Mouse (Mus musculus) CH12.LX (cell line): ENCODE results near the gene Ppid.

Source experiments
- CHD1 ChIP-seq: IDR thresholded peaks from 2 replicates; pipeline ENCODE4 v1.6.1; 2012; ENCODE audit warnings: low read depth, low read length, improper control_type of control experiment, inconsistent platforms
- CTCF ChIP-seq, 2 experiments: IDR thresholded peaks in 1 of 2; conservative IDR thresholded peaks in 1 of 2; 2 replicates each; pipeline ENCODE4 v1.5.1; 2011 to 2012; ENCODE audit warnings: low read depth in 2 of 2, low read length in 2 of 2, improper control_type of control experiment in 1 of 2, inconsistent platforms in 1 of 2, mild to moderate bottlenecking in 1 of 2, moderate library complexity in 1 of 2
- ELF1 ChIP-seq: IDR thresholded peaks from 2 replicates; pipeline ENCODE4 v1.6.1; 2014; ENCODE audit warnings: low read depth, mild to moderate bottlenecking, inconsistent platforms, low read length, improper control_type of control experiment
- IRF4 ChIP-seq: IDR thresholded peaks from 2 replicates; pipeline ENCODE4 v1.6.1; 2014; ENCODE audit warnings: low read depth, mild to moderate bottlenecking, inconsistent platforms, low read length, improper control_type of control experiment
- MAX ChIP-seq: IDR thresholded peaks from 2 replicates; pipeline ENCODE4 v1.6.1; 2011; ENCODE audit warnings: low read length, improper control_type of control experiment
- MYC ChIP-seq: IDR thresholded peaks from 2 replicates; pipeline ENCODE4 v1.6.1; 2011; ENCODE audit warnings: low read depth, mild to moderate bottlenecking, improper control_type of control experiment, low read length
- PAX5 ChIP-seq: IDR thresholded peaks from 2 replicates; pipeline ENCODE4 v1.6.1; 2012; ENCODE audit warnings: low read length, inconsistent platforms, mixed read lengths
- POLR2A ChIP-seq: IDR thresholded peaks from 2 replicates; pipeline ENCODE4 v1.6.1; 2011; ENCODE audit warnings: low read depth, mild to moderate bottlenecking, improper control_type of control experiment, low read length
- POLR2AphosphoS2 ChIP-seq: IDR thresholded peaks from 2 replicates; pipeline ENCODE4 v1.6.1; 2011; ENCODE audit warnings: low read depth, low read length, improper control_type of control experiment

DNA sequence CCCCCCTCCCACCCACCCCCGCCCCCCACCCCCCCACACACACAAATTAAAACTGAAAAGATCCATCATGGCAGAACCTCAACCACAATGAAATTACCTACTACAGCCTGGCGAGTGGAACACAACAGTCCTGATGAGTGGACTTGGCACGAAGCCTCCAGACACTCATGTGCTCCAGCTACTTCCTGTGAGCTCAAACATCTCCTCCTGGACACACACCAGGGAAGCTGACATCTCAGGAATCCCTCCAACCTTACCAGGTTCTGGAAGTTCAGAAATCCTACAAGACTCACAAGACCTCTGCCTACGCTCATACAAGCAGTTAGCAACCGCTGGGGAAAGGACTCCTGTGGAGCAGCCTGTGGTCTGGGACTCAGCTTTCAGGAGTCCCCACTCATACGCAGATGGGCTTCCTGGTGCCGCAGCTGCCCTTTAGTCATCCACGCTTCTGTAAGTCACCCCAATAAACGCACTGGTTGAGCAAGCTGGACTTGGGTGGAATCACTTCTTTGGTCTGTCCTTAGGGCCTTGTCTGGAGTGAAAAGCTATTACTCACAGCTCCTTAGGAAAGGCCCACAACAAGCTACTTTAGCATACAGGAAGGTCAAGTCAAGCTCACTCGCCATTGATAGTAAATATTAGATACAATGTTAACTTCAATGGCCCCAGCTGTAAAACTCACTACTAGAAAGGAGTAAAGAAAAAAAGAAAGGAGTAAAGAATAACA, 39.2 kb upstream of the Ppid start:
- TF ChIP-seq CTCF (conservative IDR thresholded peaks at IDR 0.05 in 1 of 2, IDR thresholded peaks at IDR 0.05 in 1 of 2; ENCODE audit: low read depth in 2 of 2, low read length in 2 of 2) = no peak
- no peak for TF ChIP-seq ELF1
- TF ChIP-seq MYC = no peak
- TF ChIP-seq IRF4 = no peak
- TF ChIP-seq POLR2AphosphoS2 = no peak
- no peak for TF ChIP-seq CHD1
- no peak for TF ChIP-seq PAX5
- no peak for TF ChIP-seq MAX
- no peak for TF ChIP-seq POLR2A
